Mouse (Mus musculus) liver, embryonic 13.5 days (tissue): ENCODE measurements around the gene Arl3. TPM values are rescaled to one million over a fixed set of nuclear protein-coding genes. Genes with fewer than 3 reads are reported as not detected.
A peak's percentile ranks its signal among the peaks of the same experiment; 100 is the strongest.

ENCODE experiments used
- ATAC-seq: fragments of 200-750 bp; cut with Nextera tagmentation; 2 replicates; pipeline ENCODE4 v1.8.0; 2017; ENCODE audit warnings: low read depth, mild to moderate bottlenecking, moderate number of reproducible peaks, moderate library complexity
- DNase-seq: peaks from one replicate; pipeline ENCODE4 v3.0.0; 2022
- H3K27ac ChIP-seq: fragments of 300-500 bp; sonication (generic); 2 replicates; pipeline ENCODE4 v1.5.1; 2015; ENCODE audit warnings: moderate library complexity, mild to moderate bottlenecking, inconsistent platforms
- H3K27me3 ChIP-seq: fragments of 300-500 bp; sonication (generic); 2 replicates; pipeline ENCODE4 v1.6.1; 2015; ENCODE audit warnings: mild to moderate bottlenecking, inconsistent platforms
- H3K36me3 ChIP-seq: fragments of 300-500 bp; sonication (generic); 2 replicates; pipeline ENCODE4 v1.6.1; 2015; ENCODE audit warnings: mild to moderate bottlenecking, inconsistent platforms
- H3K4me1 ChIP-seq: fragments of 300-500 bp; sonication (generic); replicated peaks from 2 replicates; pipeline ENCODE4 v1.6.1; 2015; ENCODE audit warnings: inconsistent platforms
- H3K4me2 ChIP-seq: fragments of 300-500 bp; sonication (generic); 2 replicates; pipeline ENCODE4 v1.6.1; 2015; ENCODE audit warnings: inconsistent platforms, mild to moderate bottlenecking, moderate library complexity
- H3K4me3 ChIP-seq: fragments of 300-500 bp; sonication (generic); replicated peaks from 2 replicates; pipeline ENCODE4 v1.5.1; 2015; ENCODE audit warnings: mild to moderate bottlenecking, inconsistent platforms
- H3K9ac ChIP-seq: fragments of 300-500 bp; sonication (generic); 2 replicates; pipeline ENCODE4 v1.6.1; 2015; ENCODE audit warnings: mild to moderate bottlenecking, inconsistent platforms
- H3K9me3 ChIP-seq: fragments of 300-500 bp; sonication (generic); replicated peaks from 2 replicates; pipeline ENCODE4 v1.6.1; 2016; ENCODE audit warnings: inconsistent platforms
- WGBS: fragments of 180-500 bp; shearing (Covaris S2); methylation state at CpG from one replicate; pipeline ENCODE4 v1.1.7; 2015; ENCODE audit not compliant: insufficient replicate concordance; 5-methylcytosine and 5-hydroxymethylcytosine counted together
- polyA plus RNA-seq: library from polyadenylated mRNA; unstranded; fragments of >200 nt; fragmentation: Nextera tagmentation; extraction: Ambion mirVana; gene quantifications from 2 replicates; pipeline ENCODE4 v1.2.1, GENCODE M21; 2015

Gene Arl3
- polyA plus RNA-seq, 1 experiment from 2014 or later = 29.8 TPM

- Histone ChIP-seq H3K27ac (peak overlapping the region; percentile 98), H3K4me1 (peaks cover 88% of the 10 kb centered on the region), H3K4me2 (peak overlapping the region; percentile 91), H3K36me3 (peaks cover 56% of the 10 kb centered on the region), H3K27me3 (no peaks in the 10 kb centered on the region), H3K4me3 (peak overlapping the region; percentile 87), H3K9me3 (no peaks in the 10 kb centered on the region), H3K9ac (peak overlapping the region; percentile 95)
- DNase-seq = no peak
- ATAC-seq = no peak
- 55% methylated on average over 8 of the region's 8 CpGs for WGBS
These were observed 67.2 kb downstream of the Arl3 start for GRCm38 (mm10) chr19:46505646-46506371.

GRCm38 (mm10) chr19:46504822-46505417 lies 68.1 kb downstream of the Arl3 start:
- Histone ChIP-seq H3K27me3 (no peaks in the 10 kb centered on the region), H3K4me1 (peaks cover 84% of the 10 kb centered on the region), H3K27ac (peak overlapping the region; percentile 98), H3K4me3 (peak overlapping the region; percentile 87), H3K9me3 (no peaks in the 10 kb centered on the region), H3K4me2 (peak overlapping the region; percentile 91), H3K36me3 (peaks cover 49% of the 10 kb centered on the region), H3K9ac (peak overlapping the region; percentile 95)
- 40% methylated on average over 9 of the region's 9 CpGs for WGBS
- peak; percentile 51 for DNase-seq
- peak; percentile 10 for ATAC-seq

- DNase-seq = no peak
- Histone ChIP-seq H3K27ac (peak overlapping the region; percentile 98), H3K4me2 (peak overlapping the region; percentile 91), H3K9ac (peak overlapping the region; percentile 95), H3K4me3 (peak overlapping the region; percentile 87), H3K4me1 (peaks cover 81% of the 10 kb centered on the region), H3K27me3 (no peaks in the 10 kb centered on the region), H3K36me3 (peaks cover 41% of the 10 kb centered on the region), H3K9me3 (no peaks in the 10 kb centered on the region)
- ATAC-seq = peak; percentile 62
- WGBS = 7% methylated on average over 4 of the region's 4 CpGs
These were observed 68.9 kb downstream of the Arl3 start for GRCm38 (mm10) chr19:46504085-46504552.

- H3K4me3 ChIP-seq = peak overlapping the region; percentile 87
- H3K9me3 ChIP-seq = no peaks in the 10 kb centered on the region
- ATAC-seq (peak; percentile 76), DNase-seq (peak; percentile 88)
- peaks cover 80% of the 10 kb centered on the region for H3K4me1 ChIP-seq
- H3K27ac ChIP-seq = peak overlapping the region; percentile 98
- peaks cover 35% of the 10 kb centered on the region for H3K36me3 ChIP-seq
- H3K9ac ChIP-seq = peak overlapping the region; percentile 95
- H3K4me2 ChIP-seq = peak overlapping the region; percentile 91
- WGBS = under 1% methylated on average over 21 of the region's 21 CpGs
- H3K27me3 ChIP-seq = no peaks in the 10 kb centered on the region
These were observed 69.5 kb downstream of the Arl3 start for GRCm38 (mm10) chr19:46503351-46504084.

- peak; percentile 30 for ATAC-seq
- Histone ChIP-seq H3K36me3 (peaks cover 26% of the 10 kb centered on the region), H3K4me2 (peak overlapping the region; percentile 91), H3K9me3 (no peaks in the 10 kb centered on the region), H3K4me1 (peaks cover 71% of the 10 kb centered on the region), H3K9ac (peak overlapping the region; percentile 95), H3K27me3 (no peaks in the 10 kb centered on the region), H3K4me3 (peak overlapping the region; percentile 87), H3K27ac (peak overlapping the region; percentile 98)
- peak; percentile 71 for DNase-seq
- under 1% methylated on average over 52 of the region's 53 CpGs for WGBS
These were observed 70.4 kb downstream of the Arl3 start for GRCm38 (mm10) chr19:46502471-46503166.

GRCm38 (mm10) chr19:46502069-46502455 lies 70.9 kb downstream of the Arl3 start:
- H3K9ac ChIP-seq = peak overlapping the region; percentile 95
- peaks cover 20% of the 10 kb centered on the region for H3K36me3 ChIP-seq
- under 1% methylated on average over 39 of the region's 46 CpGs for WGBS
- H3K27ac ChIP-seq = peak overlapping the region; percentile 98
- peak overlapping the region; percentile 91 for H3K4me2 ChIP-seq
- ATAC-seq (no peak), DNase-seq (peak; percentile 63)
- peak overlapping the region; percentile 87 for H3K4me3 ChIP-seq
- no peaks in the 10 kb centered on the region for H3K27me3 ChIP-seq
- no peaks in the 10 kb centered on the region for H3K9me3 ChIP-seq
- peaks cover 66% of the 10 kb centered on the region for H3K4me1 ChIP-seq

DNA sequence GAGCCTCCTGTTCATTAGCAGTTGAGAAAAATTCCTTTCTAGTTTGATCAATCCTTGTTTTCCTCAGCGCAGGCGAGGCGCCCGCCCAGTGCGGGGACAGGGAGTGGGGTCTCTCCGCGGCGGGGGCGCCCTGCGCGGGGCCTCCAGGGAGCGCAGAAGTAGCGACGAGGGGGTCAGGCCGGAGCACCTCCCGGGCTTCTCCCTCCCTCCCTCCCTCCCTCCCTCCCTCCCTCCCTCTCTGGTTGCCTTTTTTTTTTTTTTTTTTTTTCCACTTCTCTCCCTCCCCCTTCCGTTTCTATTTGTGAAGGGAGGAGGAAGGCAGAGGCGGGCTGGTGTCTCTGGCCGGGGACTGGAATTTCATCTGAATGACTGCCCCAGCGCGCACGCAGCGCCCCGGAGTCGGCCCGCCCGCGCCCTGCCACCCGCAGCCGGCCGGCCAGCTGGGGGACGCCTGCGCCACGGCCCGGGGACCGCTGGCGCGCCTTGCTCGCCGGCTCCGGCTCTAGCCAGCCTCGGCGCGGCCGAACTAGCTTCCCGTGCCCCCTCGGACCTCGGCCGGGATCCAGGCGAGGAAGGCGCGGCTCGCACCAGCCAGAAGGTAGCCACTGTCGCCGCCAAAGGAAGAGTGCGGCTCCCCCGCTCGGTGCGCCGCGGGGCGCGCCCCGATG lies 71.5 kb downstream of the Arl3 start, which contains the start of gene Trim8:
Gene Trim8, plus strand, starts transcription at position 302 of the 668 bp plus-strand sequence.
- H3K36me3 ChIP-seq = peaks cover 15% of the 10 kb centered on the region
- H3K27me3 ChIP-seq = no peaks in the 10 kb centered on the region
- WGBS = under 1% methylated on average over 61 of the region's 64 CpGs
- H3K4me1 ChIP-seq = peaks cover 61% of the 10 kb centered on the region
- H3K9ac ChIP-seq = peak within 1 kb of the TSS; percentile 95
- peak within 1 kb of the TSS; percentile 98 for H3K27ac ChIP-seq
- ATAC-seq = 0 out of 2 replicates have a peak, but pooled peaks have one; percentile 5
- peak within 1 kb of the TSS; percentile 91 for H3K4me2 ChIP-seq
- DNase-seq = peak; percentile 56
- no peaks in the 10 kb centered on the region for H3K9me3 ChIP-seq
- H3K4me3 ChIP-seq = peak within 1 kb of the TSS; percentile 87

GRCm38 (mm10) chr19:46500581-46501341 lies 72.2 kb downstream of the Arl3 start:
- peak overlapping the region; percentile 95 for H3K9ac ChIP-seq
- peak overlapping the region; percentile 87 for H3K4me3 ChIP-seq
- H3K27me3 ChIP-seq = no peaks in the 10 kb centered on the region
- H3K36me3 ChIP-seq = peaks cover 7% of the 10 kb centered on the region
- H3K4me2 ChIP-seq = peak overlapping the region; percentile 91
- no peak for DNase-seq
- 0% methylated on average over 41 of the region's 50 CpGs for WGBS
- peak overlapping the region; percentile 98 for H3K27ac ChIP-seq
- H3K9me3 ChIP-seq = no peaks in the 10 kb centered on the region
- no peak for ATAC-seq
- H3K4me1 ChIP-seq = peaks cover 53% of the 10 kb centered on the region

GRCm38 (mm10) chr19:46499836-46500580 lies 73.0 kb downstream of the Arl3 start:
- peak overlapping the region; percentile 87 for H3K4me3 ChIP-seq
- ATAC-seq (peak; percentile 56), DNase-seq (peak; percentile 95)
- H3K4me1 ChIP-seq = peaks cover 45% of the 10 kb centered on the region
- no peaks in the 10 kb centered on the region; the same call in 1 of the 2 replicates for H3K36me3 ChIP-seq
- H3K27ac ChIP-seq = peak overlapping the region; percentile 98
- under 1% methylated on average over 52 of the region's 52 CpGs for WGBS
- H3K4me2 ChIP-seq = peak overlapping the region; percentile 91
- H3K27me3 ChIP-seq = no peaks in the 10 kb centered on the region
- H3K9ac ChIP-seq = peak overlapping the region; percentile 95
- no peaks in the 10 kb centered on the region for H3K9me3 ChIP-seq
